Mouse (Mus musculus) heart, adult 9 months (tissue): Measurements from ENCODE around the gene Dync1i1.

Experiments used
- DNase-seq, 2 experiments: peaks; one replicate each; pipeline ENCODE4 v3.0.0; 2022; ENCODE audit warnings: low spot score in 2 of 2

Dync1i1 gene

DNA sequence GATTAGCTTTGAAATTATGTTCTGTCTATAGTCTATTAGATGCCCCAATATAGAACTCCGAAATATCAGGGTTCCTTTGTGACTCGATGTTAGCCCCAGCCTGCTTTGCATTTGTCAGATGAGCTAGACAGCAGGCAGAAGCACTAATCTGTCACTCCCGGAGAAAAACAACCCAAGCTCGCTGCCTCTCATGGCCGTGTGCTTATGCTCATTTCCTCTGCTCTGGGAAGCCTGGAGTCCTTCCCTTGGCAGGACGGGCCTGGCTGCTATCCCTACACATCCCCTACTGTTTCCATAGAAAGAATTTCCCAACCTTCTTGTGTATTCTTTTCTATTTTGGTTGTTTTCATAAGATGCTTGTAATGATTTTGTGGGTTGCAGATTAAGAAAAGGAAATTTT, 130.1 kb downstream of the Dync1i1 start:
- DNase-seq = no peak

DNA sequence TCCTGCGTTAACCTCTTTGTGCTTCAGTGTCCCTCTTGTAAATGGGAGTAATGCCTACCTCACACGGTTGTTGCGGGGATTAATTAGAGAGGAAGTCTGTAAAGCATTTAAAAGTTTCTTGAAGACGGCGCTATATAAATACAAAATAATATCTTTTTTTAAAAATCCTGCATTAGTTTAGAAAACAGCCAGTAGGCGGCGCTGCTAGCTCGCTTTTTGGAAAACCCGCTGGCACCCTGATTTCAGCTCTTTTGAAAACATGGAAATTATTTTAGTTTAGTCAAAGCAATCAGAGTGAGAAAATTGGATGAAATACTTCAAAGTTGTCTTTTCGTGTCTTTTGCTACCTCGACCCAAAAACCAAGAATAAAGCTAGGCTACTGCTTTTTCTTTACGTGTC, 132.9 kb downstream of the Dync1i1 start:
- no peak for DNase-seq

DNA sequence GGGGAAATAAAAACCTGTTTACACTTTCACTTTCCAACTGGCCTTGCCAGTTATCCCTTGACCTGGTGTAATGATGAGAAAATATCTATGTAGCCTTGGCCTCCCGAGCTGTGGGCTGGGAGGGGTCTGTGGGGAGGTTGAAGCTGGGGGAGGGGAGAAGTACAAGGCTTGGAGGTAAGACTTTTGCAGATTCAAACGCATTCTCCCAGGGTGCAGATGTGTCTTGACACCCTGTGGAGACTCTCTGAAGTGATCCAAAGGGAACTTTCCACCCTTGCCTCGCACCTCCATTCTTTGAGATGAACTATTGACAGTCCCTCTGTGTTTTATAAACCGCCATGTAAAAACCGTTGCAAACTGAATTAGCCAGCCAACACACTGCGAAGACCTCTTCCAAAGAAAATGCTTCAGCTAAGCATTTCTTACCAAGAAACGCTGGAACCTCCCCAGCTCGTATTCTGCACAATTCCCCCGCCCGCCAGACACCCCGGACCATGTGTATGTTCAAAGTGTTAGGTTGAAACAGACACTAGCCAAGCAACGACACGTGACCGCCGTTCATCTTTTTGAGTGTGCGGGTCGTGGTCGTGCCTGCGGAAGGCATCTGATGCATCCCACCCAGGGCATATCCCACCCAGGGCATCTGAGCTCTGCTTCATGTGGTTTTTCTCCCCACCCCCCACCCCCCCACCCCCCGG, 133.6 kb downstream of the Dync1i1 start:
- DNase-seq = no peak

DNA sequence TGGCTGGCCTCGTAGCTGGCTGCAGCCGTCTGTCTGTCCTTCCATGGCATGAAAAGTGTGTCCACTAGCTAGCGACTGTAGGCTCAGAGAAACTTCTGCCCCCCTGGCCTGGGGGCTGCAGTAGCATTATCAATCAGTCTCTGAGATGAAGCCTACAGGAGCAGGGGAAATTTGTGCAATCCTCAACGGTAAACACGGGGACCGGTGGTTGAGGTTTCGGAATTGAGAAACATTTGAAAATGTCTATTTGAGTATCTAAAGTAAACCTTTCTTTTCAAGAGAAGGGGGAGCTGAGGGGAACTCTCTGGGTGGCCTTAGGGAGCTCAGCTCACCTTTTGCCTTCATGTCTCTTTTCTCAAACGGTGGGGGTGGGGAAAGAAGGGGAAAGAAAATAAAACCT, 134.2 kb downstream of the Dync1i1 start:
- no peak for DNase-seq

DNA sequence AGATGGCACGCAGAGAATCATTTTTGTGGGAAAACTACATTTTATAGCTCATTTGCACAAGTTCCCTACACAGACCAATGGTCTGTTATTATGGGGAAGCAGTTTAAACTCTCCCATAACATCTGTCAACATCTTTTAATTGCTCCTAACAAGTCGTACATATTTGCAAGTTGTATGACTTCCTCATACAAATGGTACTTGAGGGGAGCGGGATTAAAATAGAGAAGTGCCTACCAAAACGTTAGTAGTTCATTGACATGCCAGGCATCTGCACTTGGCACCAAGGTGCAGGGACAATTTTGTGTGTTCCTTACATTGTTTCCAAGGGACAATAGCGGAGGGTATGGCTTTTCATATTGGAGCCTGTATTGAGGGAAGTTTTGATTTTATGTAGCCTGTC, 140.7 kb downstream of the Dync1i1 start:
- DNase-seq = no peak

DNA sequence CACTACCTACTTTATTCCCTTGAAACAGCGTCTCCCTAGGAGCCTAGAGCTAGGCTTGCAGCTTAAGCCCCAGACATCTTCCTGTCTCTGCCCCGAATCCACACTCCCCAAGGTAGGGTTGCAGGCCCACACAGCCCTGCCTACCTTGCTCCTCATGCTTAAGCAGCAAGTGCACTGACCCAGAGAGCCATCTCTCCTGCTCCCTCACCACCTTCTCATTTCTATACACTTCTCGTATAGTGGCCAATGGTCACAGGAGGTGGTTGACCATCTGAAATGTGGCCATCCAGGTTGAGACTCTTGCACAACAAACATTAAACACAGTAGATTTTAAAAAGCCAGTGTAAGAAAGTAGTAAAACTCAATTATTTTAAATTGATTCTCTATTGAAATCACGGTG, 141.8 kb downstream of the Dync1i1 start:
- DNase-seq = no peak

DNA sequence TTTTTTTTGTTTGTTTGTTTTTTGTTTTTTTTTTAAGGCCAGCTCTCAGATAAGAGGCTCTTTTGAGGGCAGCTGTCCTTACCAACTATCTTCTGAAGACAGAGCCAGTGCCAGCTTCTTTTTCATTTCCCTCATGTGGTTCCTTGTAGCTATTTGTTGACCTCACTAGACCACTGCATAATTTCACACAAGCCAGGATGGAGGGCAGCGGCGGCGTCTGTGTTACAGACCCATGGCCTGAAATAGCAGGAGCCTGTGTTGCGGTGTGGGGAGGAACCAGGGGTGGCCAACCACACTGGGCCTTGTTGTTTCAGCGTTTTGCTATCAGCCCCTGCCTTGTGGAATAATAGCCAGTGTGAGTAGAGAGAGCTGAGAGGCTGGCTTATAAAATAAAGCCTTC, 145.6 kb downstream of the Dync1i1 start:
- no peak for DNase-seq

DNA sequence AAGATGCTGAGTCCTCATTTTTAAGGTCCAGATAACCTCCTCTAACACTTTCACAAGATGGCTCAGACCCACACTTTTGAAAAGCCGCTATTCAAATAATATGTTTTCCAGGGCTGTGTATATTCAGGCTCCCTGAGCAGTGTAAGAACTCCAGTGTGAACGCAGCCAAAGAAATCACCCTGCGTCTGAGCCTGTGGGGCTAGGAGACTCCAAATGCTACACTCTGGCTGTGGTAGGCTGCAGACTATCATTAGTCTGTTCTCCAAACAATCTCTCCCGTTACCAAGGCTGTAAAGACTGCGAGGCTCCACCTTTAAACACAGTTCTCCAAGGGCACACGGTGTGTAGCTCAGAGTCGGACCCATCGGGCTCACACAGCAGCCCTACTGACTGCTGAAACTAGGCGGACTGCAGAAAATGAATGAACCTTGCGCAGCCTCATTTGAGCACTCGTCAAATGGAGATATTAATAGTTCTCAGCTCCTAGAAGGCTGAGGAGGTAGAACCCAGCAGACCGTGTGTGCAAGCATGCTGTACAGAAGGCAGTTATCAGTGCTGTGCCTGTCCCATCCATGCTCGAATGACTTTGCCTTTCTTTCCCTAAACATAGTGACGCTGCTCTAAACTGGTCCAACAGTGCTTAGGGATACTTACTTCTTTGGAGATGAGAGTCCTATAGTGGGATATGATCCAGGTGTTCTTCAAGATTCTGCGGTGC, 146.3 kb downstream of the Dync1i1 start:
- DNase-seq = no peak

DNA sequence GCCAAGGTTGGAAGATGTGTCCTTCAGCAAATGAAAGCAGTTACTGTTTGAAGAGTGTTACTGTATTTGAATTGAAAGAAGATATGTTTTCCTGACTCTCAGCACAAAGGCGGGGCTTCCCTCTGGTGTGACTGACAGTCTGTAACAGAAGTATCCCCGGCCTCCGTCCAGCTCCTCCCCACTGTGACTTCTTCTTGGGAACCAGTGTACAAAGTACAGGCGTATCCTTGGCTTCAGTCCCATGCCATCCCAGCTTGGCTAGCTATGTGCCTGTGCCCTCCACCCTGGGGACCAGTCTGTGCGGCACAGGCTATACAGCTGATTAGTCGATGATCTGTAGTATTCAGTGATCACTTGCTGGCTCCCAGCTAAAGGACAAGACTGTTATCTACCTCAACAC, 163.9 kb downstream of the Dync1i1 start:
- DNase-seq = no peak

DNA sequence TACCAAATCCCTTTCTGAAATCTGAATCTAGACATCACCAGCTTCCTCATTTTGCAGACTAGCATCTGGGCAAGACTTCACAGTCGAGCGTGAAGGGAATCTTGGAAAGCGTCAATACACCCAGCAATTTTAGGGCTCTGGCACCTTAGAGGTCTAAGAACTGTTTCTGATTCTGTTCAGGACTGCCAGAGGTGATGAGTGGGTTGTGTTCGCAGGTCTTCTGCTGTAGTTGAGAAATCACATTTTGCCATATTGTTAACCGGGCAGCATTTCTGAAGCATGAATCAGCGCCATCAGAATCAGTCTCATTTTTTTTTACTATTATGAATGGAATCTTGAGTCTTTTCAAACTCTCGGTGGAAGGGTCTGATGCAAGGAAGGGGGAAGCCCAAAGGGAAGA, 185.9 kb downstream of the Dync1i1 start:
- DNase-seq = no peak

DNA sequence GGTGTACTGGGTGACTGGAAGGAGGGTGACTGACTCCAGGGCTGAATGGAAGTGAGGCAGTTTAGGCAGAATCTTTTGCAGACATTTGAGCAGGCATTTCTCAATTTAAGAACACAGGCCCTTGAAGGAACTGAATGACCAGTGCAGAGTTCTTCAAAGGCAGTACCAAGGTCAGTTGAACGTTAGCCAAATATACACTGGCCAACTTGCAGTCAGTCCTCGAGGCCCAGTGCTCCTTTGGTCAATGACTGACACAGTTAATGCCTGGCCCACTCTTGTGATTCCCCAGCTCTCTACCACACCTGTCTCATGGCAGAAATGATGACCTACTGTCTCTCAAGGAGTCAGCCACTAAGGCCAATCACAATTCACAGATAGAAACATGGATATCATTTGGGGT, 189.6 kb downstream of the Dync1i1 start:
- DNase-seq = no peak

DNA sequence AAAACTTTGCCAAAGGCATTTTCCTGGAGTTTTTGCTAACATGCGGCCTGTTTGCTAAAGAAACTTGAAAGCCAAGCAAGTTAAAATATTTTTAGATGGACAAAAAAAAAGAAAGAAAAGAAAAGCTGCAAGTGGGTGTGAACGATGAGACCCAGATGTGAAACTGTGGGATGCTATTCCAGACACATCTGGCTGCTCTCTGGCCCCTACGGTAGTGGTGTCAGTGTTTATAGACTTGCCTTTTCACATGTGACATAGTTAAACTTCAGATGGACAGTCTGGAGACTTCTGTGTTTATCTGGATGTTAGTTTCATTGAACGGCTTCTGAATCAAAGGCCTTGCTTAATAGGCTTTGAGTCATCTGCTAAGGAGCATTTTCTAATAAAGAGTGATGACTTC, 195.2 kb downstream of the Dync1i1 start:
- no peak for DNase-seq

DNA sequence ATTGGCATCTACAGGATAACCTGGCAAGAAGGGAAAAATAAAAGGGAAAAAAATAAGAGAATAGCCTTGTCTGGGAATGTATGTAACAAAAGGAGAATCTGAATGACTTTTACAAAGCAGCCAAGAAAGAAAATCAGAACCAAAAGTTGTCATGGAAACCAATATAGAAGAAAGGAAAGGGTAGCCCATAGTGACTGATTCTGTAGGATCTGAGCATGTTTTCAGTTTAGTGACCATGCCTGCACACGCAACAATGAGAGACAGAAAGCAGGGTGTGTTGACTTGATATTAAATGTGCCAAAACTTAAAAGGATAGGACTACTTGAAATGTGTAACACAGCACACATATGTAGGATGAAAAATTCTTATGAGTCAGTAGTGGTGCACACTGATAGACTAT, 197.2 kb downstream of the Dync1i1 start:
- DNase-seq = no peak

DNA sequence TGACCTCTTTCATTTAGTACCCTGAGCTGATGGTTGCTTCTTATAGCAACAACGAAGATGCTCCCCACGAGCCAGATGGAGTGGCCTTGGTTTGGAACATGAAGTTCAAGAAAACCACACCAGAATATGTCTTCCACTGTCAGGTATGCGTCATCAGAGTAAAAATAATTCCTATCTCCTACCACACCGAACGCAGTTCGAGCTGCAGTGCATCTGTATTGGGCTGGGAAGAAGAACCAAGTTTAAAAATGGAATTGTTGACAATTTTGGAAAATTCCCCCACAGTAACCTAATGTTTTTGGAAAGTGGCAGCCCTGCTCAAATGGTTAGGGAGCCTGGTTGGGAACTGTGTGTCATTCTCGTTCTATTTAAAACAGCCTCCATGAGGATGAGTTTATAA, 197.7 kb downstream of the Dync1i1 start:
- no peak for DNase-seq

DNA sequence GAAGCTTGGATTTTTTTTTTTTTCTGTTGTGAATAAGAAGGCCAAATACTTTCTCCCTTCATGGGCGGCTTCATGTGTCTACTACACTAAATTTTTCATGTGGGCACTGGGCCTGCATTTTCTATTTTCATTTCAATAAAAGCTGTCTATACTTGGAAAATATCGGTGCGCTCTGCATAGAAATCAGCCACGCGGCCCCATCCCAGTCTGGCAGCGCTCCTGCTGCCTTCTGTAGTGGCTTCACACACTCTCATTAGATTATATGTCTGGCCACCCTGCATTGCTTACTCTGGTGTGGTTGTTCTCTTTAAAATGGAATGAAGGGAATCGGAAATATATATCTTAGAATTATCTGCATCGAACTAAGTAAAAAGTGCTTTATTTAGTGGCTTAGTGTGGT, 204.7 kb downstream of the Dync1i1 start:
- no peak for DNase-seq

DNA sequence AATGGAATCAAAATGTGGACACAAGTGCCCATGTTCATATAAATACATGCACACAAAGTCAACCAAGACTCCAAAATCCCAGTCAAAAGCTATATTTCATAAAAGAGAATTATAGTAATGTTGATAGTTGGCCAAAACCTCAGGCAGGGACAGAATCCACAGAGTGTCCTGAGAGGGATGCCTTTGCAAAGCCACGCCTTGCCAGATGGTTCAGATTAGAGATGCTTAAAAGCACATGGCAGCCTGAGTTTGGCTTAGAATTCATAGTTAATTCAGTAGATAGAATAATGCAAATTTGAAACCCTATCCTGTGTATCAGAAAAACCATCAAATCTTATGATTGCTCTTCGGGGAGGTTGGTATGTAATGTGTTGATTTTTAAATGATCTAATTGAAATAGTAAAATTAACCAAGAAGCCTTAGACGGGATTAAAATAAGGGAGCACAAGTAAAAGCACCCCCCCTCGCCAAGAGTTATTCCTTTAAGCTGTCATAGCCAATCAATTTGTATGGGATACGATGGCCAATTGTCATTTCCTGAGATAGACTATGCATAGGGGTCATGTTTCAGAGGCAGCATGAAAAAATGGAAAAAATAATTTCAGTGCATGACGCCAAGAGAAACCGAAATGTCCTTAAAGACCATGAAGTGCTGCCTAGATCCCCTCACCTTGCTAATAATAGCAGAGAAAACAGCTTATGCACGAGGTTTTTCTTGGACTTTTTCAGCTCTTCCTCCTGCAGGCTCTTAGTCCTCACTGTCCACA, 210.3 kb downstream of the Dync1i1 start:
- DNase-seq = no peak

DNA sequence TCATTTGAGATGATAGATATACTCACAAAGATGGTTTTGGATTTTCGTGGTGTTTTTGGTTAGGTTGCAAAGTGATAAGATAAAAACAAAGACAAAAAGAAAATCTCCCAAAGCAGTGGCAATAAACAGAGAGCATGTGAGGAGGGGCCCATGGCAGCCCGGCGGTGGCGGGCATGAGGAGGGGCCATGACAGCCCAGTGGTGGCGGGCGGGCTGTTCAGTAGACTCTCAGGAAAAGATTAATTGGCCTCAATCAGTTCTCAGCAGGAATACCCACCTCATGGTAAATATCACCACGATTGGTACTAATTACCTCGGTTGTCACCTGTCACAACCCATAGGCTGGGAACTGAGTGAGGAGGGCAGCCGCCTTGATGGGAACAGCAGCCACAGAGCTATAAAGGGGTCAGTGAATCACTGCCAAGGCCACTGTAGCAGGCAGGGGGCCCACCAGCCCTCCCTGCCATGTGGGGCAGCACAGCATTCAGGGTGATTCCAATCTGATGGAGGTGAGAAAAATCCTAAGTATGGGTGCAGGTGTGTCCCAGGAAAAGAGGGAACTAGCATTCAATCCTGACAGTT, 224.5 kb downstream of the Dync1i1 start:
- DNase-seq = no peak

DNA sequence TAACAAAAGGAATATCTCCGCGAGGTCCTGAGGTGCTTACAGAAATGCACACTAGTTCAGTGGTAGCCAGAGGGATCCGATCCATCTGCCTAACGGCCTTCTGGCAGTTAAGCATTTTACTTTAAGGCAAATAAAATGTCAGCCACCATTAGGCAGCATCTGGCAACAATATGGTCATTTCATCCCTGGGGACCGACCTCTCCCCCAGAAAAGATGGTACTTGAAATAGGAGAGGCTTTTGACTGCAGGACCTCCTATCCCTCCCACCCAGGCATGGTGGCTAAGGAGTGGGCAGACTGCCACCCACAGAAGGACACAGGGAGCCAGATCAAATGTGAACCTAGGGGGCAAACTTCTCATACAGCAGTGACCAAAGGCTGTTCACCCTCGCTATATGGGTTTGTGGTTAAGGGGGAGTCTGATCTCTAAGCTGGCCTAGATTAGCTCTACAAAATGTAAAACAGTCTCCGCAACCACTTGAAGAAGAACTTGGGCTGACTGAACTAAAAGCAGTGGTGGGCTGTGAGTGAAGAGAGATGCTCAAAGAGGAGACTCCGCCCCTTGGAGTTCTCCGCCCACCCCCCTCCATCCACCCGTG, 231.0 kb downstream of the Dync1i1 start:
- no peak for DNase-seq

DNA sequence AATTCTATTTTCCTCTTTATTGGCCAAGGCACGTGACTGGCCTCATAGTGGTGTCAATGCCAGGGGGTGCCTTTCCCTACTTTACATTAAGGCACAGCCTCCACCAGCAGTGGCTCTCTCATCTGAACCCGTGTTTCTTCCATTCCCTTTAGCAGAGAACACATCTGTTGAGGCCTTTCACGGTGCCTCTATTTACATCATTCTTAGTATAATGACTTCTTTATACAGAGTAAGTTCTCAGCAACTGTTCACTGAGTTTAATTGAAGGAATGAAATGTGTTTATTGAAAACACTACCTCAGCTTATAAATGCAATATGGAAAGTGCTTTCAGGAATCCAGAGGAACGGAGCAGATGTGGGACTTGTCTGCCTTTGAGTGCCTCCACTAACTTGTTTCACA, 235.3 kb downstream of the Dync1i1 start:
- DNase-seq = no peak

DNA sequence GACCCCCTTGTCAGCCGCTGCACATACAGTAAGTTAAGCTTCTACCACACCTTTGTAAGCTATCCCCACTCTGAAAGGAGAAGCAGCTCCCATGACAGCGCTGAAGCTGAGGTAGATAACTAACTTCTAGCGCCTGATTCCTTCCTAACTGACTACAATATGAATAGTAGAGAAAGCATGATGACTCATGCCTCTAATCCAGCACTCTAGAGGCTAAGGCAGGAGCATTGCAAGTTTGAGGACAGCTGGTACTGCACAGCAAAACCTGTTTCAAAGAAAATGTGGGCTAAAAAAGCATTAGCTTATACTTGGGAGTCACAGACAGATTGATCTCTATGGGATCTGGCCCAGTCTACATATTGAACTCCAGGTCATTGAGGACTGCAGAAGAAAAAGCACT, 236.5 kb downstream of the Dync1i1 start:
- no peak for DNase-seq

DNA sequence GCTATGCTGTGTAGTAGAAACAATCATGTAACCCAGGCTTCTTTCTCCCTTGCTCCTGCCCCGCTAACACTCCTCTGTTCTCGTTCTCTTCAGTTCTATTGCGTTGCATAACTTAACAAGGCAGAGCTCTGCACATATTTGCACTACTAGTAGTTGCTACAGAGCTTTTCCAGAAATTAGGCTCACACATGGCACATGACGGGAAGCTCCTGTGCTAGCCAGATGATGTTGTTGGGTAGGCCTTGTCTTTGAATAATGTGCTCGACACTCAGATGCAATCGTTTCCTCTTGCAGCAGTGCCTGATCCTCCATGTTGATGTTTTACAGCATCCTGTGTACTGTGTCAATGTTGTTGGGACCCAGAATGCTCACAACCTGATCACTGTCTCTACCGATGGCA, 240.9 kb downstream of the Dync1i1 start:
- no peak for DNase-seq

DNA sequence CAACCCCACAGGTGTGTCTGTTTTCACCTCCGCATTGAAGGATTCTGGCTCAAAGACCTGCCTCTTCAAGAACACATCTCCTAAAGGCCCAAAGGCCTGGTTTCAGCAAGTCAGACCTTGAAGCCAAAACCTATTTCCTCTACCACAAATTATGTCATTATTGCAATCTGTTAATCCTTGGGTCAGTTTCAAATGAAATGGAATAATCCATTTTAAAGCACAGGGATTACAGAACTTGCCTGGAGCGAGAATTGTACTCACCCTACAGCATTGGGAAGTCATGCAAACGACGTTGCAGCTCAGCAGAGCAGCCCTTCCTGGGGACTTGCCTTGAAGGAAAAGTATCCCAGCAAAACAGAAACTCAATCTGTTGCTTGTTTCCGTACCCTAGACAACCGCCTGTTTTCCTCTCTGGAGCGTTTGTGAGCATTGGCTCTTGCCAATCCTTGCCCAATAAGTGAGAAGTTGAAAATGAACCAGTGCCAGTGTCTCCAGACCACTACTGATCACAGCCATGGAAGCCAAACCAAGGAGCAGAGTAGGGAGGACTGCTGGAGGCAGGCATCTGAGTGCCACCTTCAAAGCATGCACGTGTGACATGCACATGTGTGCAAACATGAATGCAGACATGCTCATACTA, 241.5 kb downstream of the Dync1i1 start:
- DNase-seq = no peak
